Mouse (Mus musculus): ENCODE measurements around the gene Tbc1d10c. TPM values are rescaled to one million over a fixed set of nuclear protein-coding genes. Genes with fewer than 3 reads are reported as not detected.

Tbc1d10c gene
- total and polyA plus RNA-seq, 3 experiments: 43.5 to 58.5 (median 46.3) TPM

DNA sequence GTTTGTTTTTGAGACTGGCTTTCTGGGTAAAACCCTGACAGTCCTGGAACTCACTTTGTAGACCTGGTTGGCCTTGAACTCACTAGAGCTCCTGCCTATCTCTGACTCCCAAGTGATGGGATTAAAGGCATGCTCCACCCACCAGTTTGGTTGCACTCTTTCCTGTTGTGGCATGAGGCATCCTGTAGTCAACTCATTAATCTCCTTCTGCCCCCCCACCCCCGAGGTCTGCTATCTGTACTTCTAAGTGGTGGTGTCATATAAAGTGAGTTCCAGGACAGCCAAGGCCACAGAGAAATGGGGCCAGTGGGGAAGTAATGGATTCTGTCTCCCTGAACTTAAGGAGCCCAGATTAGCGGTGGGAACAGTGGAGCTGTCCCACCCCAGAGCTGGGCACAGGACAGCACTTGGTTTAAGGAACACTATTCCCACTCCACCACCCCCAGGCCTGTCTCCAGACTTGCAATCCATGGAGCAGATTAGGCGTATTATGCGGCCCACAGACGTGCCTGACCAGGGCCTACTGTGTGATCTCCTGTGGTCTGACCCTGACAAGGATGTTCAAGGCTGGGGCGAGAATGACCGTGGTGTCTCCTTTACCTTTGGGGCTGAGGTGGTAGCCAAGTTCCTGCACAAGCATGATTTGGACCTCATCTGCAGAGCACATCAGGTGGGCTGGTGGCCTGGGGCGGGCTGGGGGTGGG lies 3.1 kb upstream of the Tbc1d10c start:
- Histone ChIP-seq H3K36me3 (replicated peaks in 1 of 2; ENCODE audit: control insufficient read depth in 1 of 2, insufficient read depth in 1 of 2, low read length in 1 of 2) (peaks cover 46 to 63% of the 10 kb centered on the region in 2 experiments), H3K79me2 (replicated peaks; ENCODE audit: control insufficient read depth, extremely low read depth, insufficient read depth, poor library complexity, severe bottlenecking) (peaks cover 38% of the 10 kb centered on the region), H3K27ac (ENCODE audit: insufficient read depth, low read depth) (0 out of 2 replicates have a peak overlapping the region, but pooled peaks have one; percentile 11), H3K9me3 (replicated peaks; ENCODE audit: low read length) (no peaks in the 10 kb centered on the region), H3K27me3 (replicated peaks) (no peaks in the 10 kb centered on the region), H3K4me2 (ENCODE audit: insufficient read depth, low read depth, poor library complexity, severe bottlenecking) (peak overlapping the region; percentile 52; the same call in 1 of the 2 replicates), H3K9ac (ENCODE audit: insufficient read depth, low read depth) (no peak overlapping the region), H3K4me1 (ENCODE audit: control insufficient read depth in 1 of 2, insufficient read depth in 2 of 2) (peaks cover 11 to 55% of the 10 kb centered on the region in 2 experiments), H3K4me3 (replicated peaks in 1 of 3; ENCODE audit: low read depth in 2 of 3, low read length in 2 of 3, poor library complexity in 1 of 3) (no peak overlapping the region)
- in situ Hi-C loops (cut with MboI; ENCODE audit: low pct_ligation_motif_present, low pct_unique_long_range_greater_than_20kb, low sequenced_read_pairs) (no loop called here), dilution Hi-C loops (cut with MboI; ENCODE audit: extremely low pct_ligation_motif_present, extremely low pct_unique_long_range_greater_than_20kb, low sequenced_read_pairs) (no loop called here)
- TF ChIP-seq MYC (IDR thresholded peaks at IDR 0.05; ENCODE audit: low read depth, low read length) (no peak), CTCF (conservative IDR thresholded peaks at IDR 0.05 in 1 of 2, IDR thresholded peaks at IDR 0.05 in 1 of 2; ENCODE audit: low read depth in 2 of 2, low read length in 2 of 2) (no peak), MAZ (IDR thresholded peaks at IDR 0.05; ENCODE audit: low read depth, low read length) (no peak), ZMIZ1 (IDR thresholded peaks at IDR 0.05; ENCODE audit: low read depth, low read length) (no peak), BHLHE40 (IDR thresholded peaks at IDR 0.05; ENCODE audit: low read depth, low read length) (no peak), UBTF (IDR thresholded peaks at IDR 0.05; ENCODE audit: low read depth, low read length) (no peak), CHD1 (IDR thresholded peaks at IDR 0.05; ENCODE audit: low read depth, low read length) (no peak)
- no peak for DNase-seq (ENCODE audit: extremely low read depth)

DNA sequence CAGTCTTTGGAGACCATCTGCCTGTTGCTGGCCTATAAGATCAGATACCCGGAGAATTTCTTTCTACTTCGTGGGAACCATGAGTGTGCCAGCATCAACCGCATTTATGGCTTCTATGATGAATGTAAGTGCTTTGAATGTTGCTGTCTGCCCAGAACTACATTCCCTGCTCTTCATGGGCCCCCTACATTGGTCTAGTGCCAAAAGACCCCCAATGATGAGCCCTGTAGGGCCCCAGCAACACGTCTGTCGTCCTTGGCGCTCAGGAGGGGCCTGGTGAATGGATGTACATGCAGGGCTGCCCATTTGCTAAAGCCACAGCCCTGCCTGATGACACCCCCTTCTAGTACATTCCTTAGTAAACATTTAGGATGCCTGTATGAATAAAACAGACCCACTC lies 2.0 kb upstream of the Tbc1d10c start:
- H3K9ac ChIP-seq (ENCODE audit: insufficient read depth, low read depth): peak overlapping the region; percentile 74
- peaks cover 16 to 60% of the 10 kb centered on the region in 2 experiments for H3K4me1 ChIP-seq (ENCODE audit: control insufficient read depth in 1 of 2, insufficient read depth in 2 of 2)
- dilution Hi-C loops (cut with MboI; ENCODE audit: extremely low pct_ligation_motif_present, extremely low pct_unique_long_range_greater_than_20kb, low sequenced_read_pairs): no loop called here
- no peak for TF ChIP-seq GABPA (IDR thresholded peaks at IDR 0.05; ENCODE audit: insufficient replicate concordance, low read depth, low read length)
- TF ChIP-seq POLR2AphosphoS2 (IDR thresholded peaks at IDR 0.05; ENCODE audit: low read depth, low read length): peak; percentile 4; the same call in 1 of the 2 replicates
- no peak for DNase-seq (ENCODE audit: extremely low read depth)
- peak overlapping the region; percentile 52 for H3K4me2 ChIP-seq (ENCODE audit: insufficient read depth, low read depth, poor library complexity, severe bottlenecking)
- in situ Hi-C loops (cut with MboI; ENCODE audit: low pct_ligation_motif_present, low pct_unique_long_range_greater_than_20kb, low sequenced_read_pairs): no loop called here
- H3K27me3 ChIP-seq (replicated peaks): no peaks in the 10 kb centered on the region
- no peak overlapping the region for H3K27ac ChIP-seq (ENCODE audit: insufficient read depth, low read depth)
- no peaks in the 10 kb centered on the region for H3K9me3 ChIP-seq (replicated peaks; ENCODE audit: low read length)
- H3K79me2 ChIP-seq (replicated peaks; ENCODE audit: control insufficient read depth, extremely low read depth, insufficient read depth, poor library complexity, severe bottlenecking): peaks cover 45% of the 10 kb centered on the region
- H3K4me3 ChIP-seq (replicated peaks in 1 of 3; ENCODE audit: low read depth in 2 of 3, low read length in 2 of 3, poor library complexity in 1 of 3): peak overlapping the region; percentile 84 to 89 (median 85)
- peaks cover 48 to 62% of the 10 kb centered on the region in 2 experiments for H3K36me3 ChIP-seq (replicated peaks in 1 of 2; ENCODE audit: control insufficient read depth in 1 of 2, insufficient read depth in 1 of 2, low read length in 1 of 2)

DNA sequence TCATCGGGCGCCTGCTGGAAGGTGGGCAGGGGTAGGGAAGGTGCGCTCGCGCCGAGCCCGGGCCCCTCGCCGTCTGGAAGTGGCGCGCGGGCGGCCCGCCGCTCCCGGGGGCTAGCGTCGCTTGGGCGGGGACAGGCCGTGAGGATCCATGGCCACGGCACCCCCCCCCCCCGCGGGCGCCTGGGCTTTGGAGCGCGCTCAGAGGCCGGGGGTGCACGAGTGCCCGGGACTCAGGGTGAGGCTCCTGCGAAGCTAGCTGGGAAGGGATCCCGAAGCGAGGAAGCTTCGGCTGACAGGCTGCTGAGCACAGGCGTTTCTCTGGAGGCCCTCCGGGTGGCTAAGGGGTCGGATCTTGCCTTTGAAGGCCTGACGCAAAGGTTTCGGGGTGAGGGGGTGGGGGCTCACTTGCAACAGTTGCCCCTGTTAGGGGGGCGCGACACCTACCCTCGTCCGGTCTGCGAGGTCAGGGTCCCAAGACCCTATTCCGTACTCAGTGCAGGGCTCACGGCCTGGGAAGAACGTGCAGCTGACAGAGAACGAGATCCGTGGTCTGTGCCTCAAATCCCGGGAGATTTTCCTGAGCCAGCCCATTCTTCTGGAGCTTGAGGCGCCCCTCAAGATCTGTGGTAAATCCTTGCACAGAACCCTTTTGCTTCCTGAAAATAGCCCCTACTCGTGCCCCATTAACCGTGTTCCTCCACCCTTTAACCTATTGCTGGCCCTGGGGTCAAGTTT lies 1.3 kb upstream of the Tbc1d10c start:
- TF ChIP-seq RAD21 (IDR thresholded peaks at IDR 0.05; ENCODE audit: low read depth, low read length) (no peak), MYC (IDR thresholded peaks at IDR 0.05; ENCODE audit: low read depth, low read length) (no peak), UBTF (IDR thresholded peaks at IDR 0.05; ENCODE audit: low read depth, low read length) (no peak)
- in situ Hi-C loops (cut with MboI; ENCODE audit: low pct_ligation_motif_present, low pct_unique_long_range_greater_than_20kb, low sequenced_read_pairs): no loop called here
- H3K79me2 ChIP-seq (replicated peaks; ENCODE audit: control insufficient read depth, extremely low read depth, insufficient read depth, poor library complexity, severe bottlenecking): peaks cover 46% of the 10 kb centered on the region
- H3K4me2 ChIP-seq (ENCODE audit: insufficient read depth, low read depth, poor library complexity, severe bottlenecking): peak overlapping the region; percentile 52
- dilution Hi-C loops (cut with MboI; ENCODE audit: extremely low pct_ligation_motif_present, extremely low pct_unique_long_range_greater_than_20kb, low sequenced_read_pairs): no loop called here
- DNase-seq (ENCODE audit: extremely low read depth): no peak
- no peaks in the 10 kb centered on the region for H3K9me3 ChIP-seq (replicated peaks; ENCODE audit: low read length)
- H3K4me1 ChIP-seq (ENCODE audit: control insufficient read depth in 1 of 2, insufficient read depth in 2 of 2): peaks cover 23 to 65% of the 10 kb centered on the region in 2 experiments
- no peaks in the 10 kb centered on the region for H3K27me3 ChIP-seq (replicated peaks)
- peak overlapping the region; percentile 84 to 89 (median 85) for H3K4me3 ChIP-seq (replicated peaks in 1 of 3; ENCODE audit: low read depth in 2 of 3, low read length in 2 of 3, poor library complexity in 1 of 3)
- peak overlapping the region; percentile 74 for H3K9ac ChIP-seq (ENCODE audit: insufficient read depth, low read depth)
- peaks cover 50 to 63% of the 10 kb centered on the region in 2 experiments for H3K36me3 ChIP-seq (replicated peaks in 1 of 2; ENCODE audit: control insufficient read depth in 1 of 2, insufficient read depth in 1 of 2, low read length in 1 of 2)
- peak overlapping the region; percentile 24; the same call in 1 of the 2 replicates for H3K27ac ChIP-seq (ENCODE audit: insufficient read depth, low read depth)
